Comparison of ENCODE assay signal across 35 mouse cellular contexts in the genomic region with DNA sequence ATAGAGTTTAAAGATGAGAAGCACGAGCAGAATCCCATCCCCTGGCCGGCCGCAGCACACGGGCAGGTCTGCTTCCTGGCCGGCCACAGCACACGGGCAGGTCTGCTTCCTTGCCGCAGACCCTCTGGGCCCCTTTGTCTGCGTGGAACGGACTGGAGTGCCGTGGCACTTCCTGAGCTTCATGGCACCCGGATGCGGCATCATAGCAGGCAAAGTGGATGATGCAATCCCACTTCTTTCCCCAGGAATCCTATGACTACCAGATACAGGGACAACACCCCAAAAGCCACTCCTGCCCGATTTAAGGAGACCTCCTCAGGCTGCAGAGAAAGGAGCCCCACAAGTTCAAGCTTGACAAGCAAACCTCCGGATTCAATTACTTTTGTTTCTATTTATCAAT. TPM values are rescaled to one million over a fixed set of nuclear protein-coding genes. Genes with fewer than 3 reads are reported as not detected.
DNase-seq lines count a peak whose midpoint lies in the region; ATAC-seq and TF ChIP-seq lines count a peak whose summit lies in the region.
"Had no signal": no experiment of that assay in that cellular context is flagged by ENCODE, and none has a peak within 500 bp of the region (broad histone marks: within the 10 kb centered on the region; RNA-seq: fewer than 3 reads in every experiment).

No protein-coding gene starts in this region.

- no peak for ATAC-seq in hindbrain, postnatal 0 days
- ATAC-seq: activated CD4-positive, CD25-positive, alpha-beta regulatory T cell, adult 4 months; forebrain, embryonic 15.5 days; hindbrain, embryonic 16.5 days; intestine, postnatal 0 days; Patski had no signal

- no peaks in the 10 kb centered on the region for H3K79me3 ChIP-seq in C2C12 (ENCODE audit: low read depth)

- H3K36me3 ChIP-seq in C2C12 (ENCODE audit: control insufficient read depth, insufficient read depth) (peaks cover 19% of the 10 kb centered on the region), E14TG2a.4 (ENCODE audit: insufficient read depth, low read length) (peaks cover 29% of the 10 kb centered on the region), ES-E14 (ENCODE audit: control insufficient read depth, insufficient read depth, low read length, poor library complexity, severe bottlenecking) (peaks cover 4% of the 10 kb centered on the region), myocyte (ENCODE audit: control insufficient read depth, insufficient read depth) (peaks cover 17% of the 10 kb centered on the region)
- H3K36me3 ChIP-seq in hindbrain, embryonic 10.5 days: peaks cover 31% of the 10 kb centered on the region
- H3K36me3 ChIP-seq in hindbrain, postnatal 0 days (ENCODE audit: insufficient read depth, low read length): no peaks in the 10 kb centered on the region

- peak overlapping the region; percentile 29; the same call in 1 of the 2 replicates for H3K27ac ChIP-seq in ES-E14 (ENCODE audit: insufficient read depth, low read depth, low read length, poor library complexity, severe bottlenecking)
- no peak overlapping the region for H3K27ac ChIP-seq in hindbrain, embryonic 10.5 days
- H3K27ac ChIP-seq in hindbrain, postnatal 0 days: no peak overlapping the region
- H3K27ac ChIP-seq: embryonic facial prominence, embryonic 10.5 days; embryonic facial prominence, embryonic 13.5 days; forebrain, embryonic 12.5 days; forebrain, embryonic 15.5 days; hindbrain, embryonic 13.5 days had no signal

- DNase-seq in ES-E14 (ENCODE audit: low read depth, low spot score): no peak
- DNase-seq in hindbrain, embryonic 10.5 days (ENCODE audit: low spot score): no peak
- no peak for DNase-seq in hindbrain, postnatal 0 days (ENCODE audit: low spot score)
- DNase-seq: adrenal gland, adult 8-10 months; adrenal gland, postnatal 25 days; cerebellum, adult 11-12 months; cerebellum, adult 8-10 months; cerebellum, postnatal 10 days; cerebellum, postnatal 36 days; embryo, embryonic 11 days; gastrocnemius, postnatal 10 days; gastrocnemius, postnatal 36 days had no signal

- H3K27me3 ChIP-seq in C2C12 (ENCODE audit: control insufficient read depth, insufficient read depth, insufficient read length): no peaks in the 10 kb centered on the region
- H3K27me3 ChIP-seq in E14TG2a.4 (ENCODE audit: insufficient read depth, low read length): no peaks in the 10 kb centered on the region
- no peaks in the 10 kb centered on the region for H3K27me3 ChIP-seq in myocyte (ENCODE audit: control insufficient read depth, insufficient read depth, insufficient read length)
- H3K27me3 ChIP-seq in hindbrain, embryonic 10.5 days (ENCODE audit: insufficient read depth, poor library complexity, severe bottlenecking): no peaks in the 10 kb centered on the region
- H3K27me3 ChIP-seq in hindbrain, postnatal 0 days (ENCODE audit: insufficient read depth, low read length): no peaks in the 10 kb centered on the region
- H3K27me3 ChIP-seq: embryonic facial prominence, embryonic 13.5 days; forebrain, embryonic 12.5 days; forebrain, embryonic 15.5 days; hindbrain, embryonic 13.5 days; Patski had no signal

- H3K4me1 ChIP-seq in E14TG2a.4 (replicated peaks; ENCODE audit: low read depth, low read length): peaks cover 64% of the 10 kb centered on the region
- H3K4me1 ChIP-seq in ES-E14 (ENCODE audit: control insufficient read depth in 2 of 2, insufficient read depth in 2 of 2, low read length in 2 of 2, poor library complexity in 1 of 2): peaks cover 4 to 18% of the 10 kb centered on the region in 2 experiments
- H3K4me1 ChIP-seq in hindbrain, embryonic 10.5 days (replicated peaks): no peaks in the 10 kb centered on the region
- no peaks in the 10 kb centered on the region for H3K4me1 ChIP-seq in hindbrain, postnatal 0 days (ENCODE audit: insufficient read depth, low read length)
- H3K4me1 ChIP-seq: embryonic facial prominence, embryonic 10.5 days; embryonic facial prominence, embryonic 13.5 days; forebrain, embryonic 12.5 days; forebrain, embryonic 15.5 days; hindbrain, embryonic 13.5 days had no signal

- 94% methylated on average over 14 of the region's 14 CpGs for WGBS in hindbrain, embryonic 10.5 days
- WGBS in hindbrain, postnatal 0 days: 91% methylated on average over 14 of the region's 14 CpGs

- peak overlapping the region; percentile 69 for H3K9ac ChIP-seq in ES-E14 (ENCODE audit: insufficient read depth, low read depth, low read length, poor library complexity, severe bottlenecking)
- no peak overlapping the region for H3K9ac ChIP-seq in hindbrain, postnatal 0 days (replicated peaks; ENCODE audit: low read length)
- H3K9ac ChIP-seq: embryonic facial prominence, embryonic 13.5 days; forebrain, embryonic 12.5 days; forebrain, embryonic 15.5 days; hindbrain, embryonic 13.5 days had no signal

- no peak overlapping the region for H3K4me2 ChIP-seq in myocyte (ENCODE audit: low read depth)
- no peak overlapping the region for H3K4me2 ChIP-seq in hindbrain, postnatal 0 days (ENCODE audit: low read depth, low read length)
- H3K4me2 ChIP-seq: embryonic facial prominence, embryonic 13.5 days; forebrain, embryonic 12.5 days; forebrain, embryonic 15.5 days; heart, embryonic 11.5 days; hindbrain, embryonic 13.5 days had no signal

- H3K79me2 ChIP-seq in C2C12 (ENCODE audit: control insufficient read depth, insufficient read depth): no peaks in the 10 kb centered on the region
- H3K79me2 ChIP-seq in myocyte (ENCODE audit: control insufficient read depth, insufficient read depth): no peaks in the 10 kb centered on the region

- no peak for TF ChIP-seq POLR2A in myocyte (IDR thresholded peaks at IDR 0.05; ENCODE audit: insufficient read length, low read depth)

- TF ChIP-seq CTCF in C2C12 (IDR thresholded peaks at IDR 0.05; ENCODE audit: control insufficient read depth, insufficient read depth, insufficient read length): no peak
- no peak for TF ChIP-seq CTCF in E14TG2a.4 (conservative IDR thresholded peaks at IDR 0.05; ENCODE audit: low read length)
- no peak for TF ChIP-seq CTCF in hindbrain, postnatal 0 days (IDR thresholded peaks at IDR 0.05; ENCODE audit: low read depth)

- in situ Hi-C loops in ES-E14 (cut with MboI; ENCODE audit: low sequenced_read_pairs in 2 of 2, unreplicated experiment in 2 of 2): no loop called here

- no peak overlapping the region for H3ac ChIP-seq in C2C12 (ENCODE audit: control insufficient read depth, insufficient read length, low read depth)
- H3ac ChIP-seq in myocyte (ENCODE audit: control insufficient read depth, insufficient read length): no peak overlapping the region

- H3K9me3 ChIP-seq in E14TG2a.4 (ENCODE audit: low read length) (no peaks in the 10 kb centered on the region), ES-E14 (ENCODE audit: control insufficient read depth, insufficient read depth, low read depth, low read length) (no peaks in the 10 kb centered on the region)
- H3K9me3 ChIP-seq in hindbrain, embryonic 10.5 days: no peaks in the 10 kb centered on the region
- H3K9me3 ChIP-seq in hindbrain, postnatal 0 days (ENCODE audit: low read length): no peaks in the 10 kb centered on the region
- H3K9me3 ChIP-seq: embryonic facial prominence, embryonic 10.5 days; embryonic facial prominence, embryonic 13.5 days; forebrain, embryonic 12.5 days; forebrain, embryonic 15.5 days; G1E; hindbrain, embryonic 13.5 days had no signal

- no peak overlapping the region for H3K4me3 ChIP-seq in C2C12 (ENCODE audit: insufficient read depth, poor library complexity, severe bottlenecking)
- H3K4me3 ChIP-seq in E14TG2a.4 (replicated peaks; ENCODE audit: low read length): peak overlapping the region; percentile 74
- H3K4me3 ChIP-seq in ES-E14 (ENCODE audit: insufficient read depth in 1 of 2, low read depth in 1 of 2, low read length in 2 of 2, poor library complexity in 1 of 2, severe bottlenecking in 1 of 2): peak overlapping the region; percentile 51 to 59
- H3K4me3 ChIP-seq in myocyte: no peak overlapping the region
- H3K4me3 ChIP-seq in hindbrain, embryonic 10.5 days: no peak overlapping the region
- H3K4me3 ChIP-seq in hindbrain, postnatal 0 days (ENCODE audit: low read length): no peak overlapping the region
- H3K4me3 ChIP-seq: embryonic facial prominence, embryonic 10.5 days; embryonic facial prominence, embryonic 13.5 days; erythroblast, embryonic 14.5 days; forebrain, embryonic 12.5 days; forebrain, embryonic 15.5 days; hindbrain, embryonic 13.5 days had no signal

TF ChIP-seq in C2C12, 6 proteins besides CTCF, POLR2A, EP300 and RAD21:
- TF ChIP-seq MAX (IDR thresholded peaks at IDR 0.05): no peak
- TF ChIP-seq CEBPB (IDR thresholded peaks at IDR 0.05; ENCODE audit: low read depth): peak; percentile 7

TF ChIP-seq in ES-E14, 5 proteins besides CTCF, POLR2A, EP300 and RAD21 (continues in another document):
- TF ChIP-seq HCFC1 (IDR thresholded peaks at IDR 0.05; ENCODE audit: borderline replicate concordance, insufficient read depth, low read length): no peak
- TF ChIP-seq ZNF384 (IDR thresholded peaks at IDR 0.05; ENCODE audit: low read depth, low read length): no peak
- no peak for TF ChIP-seq MAFK (IDR thresholded peaks at IDR 0.05; ENCODE audit: insufficient read depth, low read depth, low read length)

TF ChIP-seq in myocyte, 11 proteins besides CTCF, POLR2A, EP300 and RAD21 (continues in another document):
- peak; percentile 32 for TF ChIP-seq POLR2AphosphoS2 (IDR thresholded peaks at IDR 0.05; ENCODE audit: insufficient read length, low read depth)
- TF ChIP-seq TCF3 (IDR thresholded peaks at IDR 0.05; ENCODE audit: insufficient read length, low read depth): no peak
- no peak for TF ChIP-seq MAX (IDR thresholded peaks at IDR 0.05; ENCODE audit: low read depth)
- TF ChIP-seq REST (IDR thresholded peaks at IDR 0.05; ENCODE audit: insufficient read depth, insufficient read length): no peak

RNA-seq across cellular contexts. Expression of gene Mapk6, which starts 27.0 kb away (rescaled TPM):
- polyA plus RNA-seq in C2C12 (2012; fragmentation: generic; extraction: Trizol) (44.8 TPM), myocyte (2012; fragmentation: generic; extraction: Trizol) (52.8 TPM)
- total RNA-seq in ES-E14 (2012; rRNA removed): 81.8 and 85.9 TPM in 2 replicates
- 134 and 146 TPM in 2 replicates for polyA plus RNA-seq in hindbrain, embryonic 10.5 days (2016; fragmentation: Nextera tagmentation; extraction: Ambion mirVana)
- 149 and 160 TPM in 2 replicates for total RNA-seq in hindbrain, postnatal 0 days (2014; rRNA removed)
- 95.7 and 109 TPM in 2 replicates for polyA plus RNA-seq in hindbrain, postnatal 0 days (2015; fragmentation: Nextera tagmentation; extraction: Ambion mirVana)

RNA-seq across cellular contexts. Expression of gene Bcl2l10, which starts 35.3 kb away (rescaled TPM):
- polyA plus RNA-seq in C2C12 (2012; fragmentation: generic; extraction: Trizol) (not detected), myocyte (2012; fragmentation: generic; extraction: Trizol) (not detected)
- 0.71 and 1.1 TPM in 2 replicates for total RNA-seq in ES-E14 (2012; rRNA removed)
- not detected in 2 replicates for polyA plus RNA-seq in hindbrain, embryonic 10.5 days (2016; fragmentation: Nextera tagmentation; extraction: Ambion mirVana)
- total RNA-seq in hindbrain, postnatal 0 days (2014; rRNA removed): 0.73 TPM in 1 of 2 replicates, not detected in the other
- not detected in 2 replicates for polyA plus RNA-seq in hindbrain, postnatal 0 days (2015; fragmentation: Nextera tagmentation; extraction: Ambion mirVana)
- total RNA-seq: adrenal gland, postnatal 25 days; gastrocnemius, adult 18-20 months; gastrocnemius, postnatal 10 days; gastrocnemius, postnatal 36 days; granulocyte monocyte progenitor cell, adult 5-6 weeks; heart, adult 8-10 months; heart, postnatal 25 days; hematopoietic stem cell, adult 5-6 weeks had no signal
- polyA plus RNA-seq: activated CD4-positive, CD25-positive, alpha-beta regulatory T cell, adult 4 months; embryonic facial prominence, embryonic 10.5 days; embryonic facial prominence, embryonic 13.5 days; erythroblast, embryonic 14.5 days; forebrain, embryonic 12.5 days; forebrain, embryonic 15.5 days; G1E; heart, embryonic 11.5 days; heart, embryonic 14.5 days; heart, postnatal 0 days; hindbrain, embryonic 13.5 days; hindbrain, embryonic 16.5 days; intestine, embryonic 14.5 days; intestine, postnatal 0 days had no signal

RNA-seq across cellular contexts. Expression of gene Leo1, which starts 58.5 kb away (rescaled TPM):
- polyA plus RNA-seq in C2C12 (2012; fragmentation: generic; extraction: Trizol) (16.4 TPM), myocyte (2012; fragmentation: generic; extraction: Trizol) (25.4 TPM)
- total RNA-seq in ES-E14 (2012; rRNA removed): 54.7 and 66.2 TPM in 2 replicates
- 38.4 and 51.6 TPM in 2 replicates for polyA plus RNA-seq in hindbrain, embryonic 10.5 days (2016; fragmentation: Nextera tagmentation; extraction: Ambion mirVana)
- 19.4 and 22.2 TPM in 2 replicates for total RNA-seq in hindbrain, postnatal 0 days (2014; rRNA removed)
- polyA plus RNA-seq in hindbrain, postnatal 0 days (2015; fragmentation: Nextera tagmentation; extraction: Ambion mirVana): 40.8 and 41.2 TPM in 2 replicates

Comparison
In these comparisons a context has a peak if more than half of its experiments do, and no peak if none do; other contexts are left out.
1. H3K4me3 ChIP-seq: peak in E14TG2a.4 (single experiment) and ES-E14 (2 of 2); none in C2C12 (single experiment), myocyte (single experiment), hindbrain, embryonic 10.5 days (single experiment) and hindbrain, postnatal 0 days (single experiment).